8 mouse cellular contexts compared by ENCODE assay signal in the genomic region with DNA sequence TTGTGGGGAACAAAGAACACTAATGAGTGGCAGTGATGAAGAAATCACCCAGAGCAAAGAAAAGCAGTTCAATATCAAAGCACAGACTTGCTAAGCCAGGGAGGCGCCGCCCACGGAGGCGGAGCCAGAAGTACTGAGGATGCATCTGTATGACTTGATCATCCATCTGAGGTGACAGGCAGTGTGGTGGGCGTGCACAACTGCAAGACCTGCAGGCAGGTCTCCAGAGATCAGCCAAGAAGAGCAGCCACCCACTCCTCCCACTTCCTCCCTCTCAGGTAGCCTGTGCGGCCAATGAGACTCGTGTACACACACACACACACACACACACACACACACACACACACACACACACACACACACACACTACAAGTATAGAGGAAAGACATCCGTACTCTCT.
DNase-seq lines count a peak whose midpoint lies in the region; ATAC-seq and TF ChIP-seq lines count a peak whose summit lies in the region.

No protein-coding gene starts in this region.

- DNase-seq in layer of hippocampus, adult 2 months (ENCODE audit: low spot score in 2 of 2): no peak
- no peak for DNase-seq in layer of hippocampus, postnatal 36 days
- DNase-seq in NIH3T3 (ENCODE audit: low read depth): peak; percentile 33
- peak; percentile 46 to 65 for DNase-seq in left cerebral cortex, postnatal 36 days (ENCODE audit: low spot score in 2 of 2)
- peak; percentile 53 to 57 for DNase-seq in right cerebral cortex, postnatal 10 days (ENCODE audit: low spot score in 2 of 2)
- DNase-seq in cerebellum, adult 2 months: no peak
- DNase-seq in urinary bladder, postnatal 10 days (ENCODE audit: low spot score): no peak

- no peak overlapping the region for H3K4me3 ChIP-seq in layer of hippocampus, adult 2 months
- H3K4me3 ChIP-seq in cerebellum, adult 2 months (replicated peaks; ENCODE audit: insufficient read depth, low read depth, low read length): no peak overlapping the region

- 0 out of 2 replicates have a peak overlapping the region, but pooled peaks have one; percentile 28 for H3K27ac ChIP-seq in layer of hippocampus, adult 2 months
- H3K27ac ChIP-seq in cerebellum, adult 2 months (ENCODE audit: insufficient read depth, low read length): no peak overlapping the region

- 81% methylated on average over 8 of the region's 8 CpGs for WGBS in cerebellum, adult 2 months

- TF ChIP-seq POLR2A in cerebellum, adult 2 months (IDR thresholded peaks at IDR 0.05; ENCODE audit: borderline replicate concordance, insufficient read depth, low read length): no peak

- intact Hi-C loops in left cerebral cortex, postnatal 36 days (cut with DNase I): loop anchor here (2.0 kb wide), 2 partner anchors 191 to 253 kb away; no protein-coding TSS in a partner anchor

- H3K27me3 ChIP-seq in cerebellum, adult 2 months (ENCODE audit: control insufficient read depth, insufficient read depth, low read length): no peaks in the 10 kb centered on the region

- no peak for TF ChIP-seq CTCF in layer of hippocampus, adult 2 months (conservative IDR thresholded peaks at IDR 0.05)
- no peak for TF ChIP-seq CTCF in cerebellum, adult 2 months (IDR thresholded peaks at IDR 0.05; ENCODE audit: borderline replicate concordance, insufficient read depth, low read depth, low read length)

- ATAC-seq in granulocyte monocyte progenitor cell, adult 5-6 weeks (replicated peaks; ENCODE audit: poor library complexity, severe bottlenecking): peak; percentile 55

- no peaks in the 10 kb centered on the region for H3K4me1 ChIP-seq in cerebellum, adult 2 months (ENCODE audit: control insufficient read depth, insufficient read depth, low read length)

Comparison
In these comparisons a context has a peak if more than half of its experiments do, and no peak if none do; other contexts are left out.
1. DNase-seq: peak in NIH3T3 (single experiment), left cerebral cortex, postnatal 36 days (2 of 2) and right cerebral cortex, postnatal 10 days (2 of 2); none in layer of hippocampus, adult 2 months (0 of 2), layer of hippocampus, postnatal 36 days (0 of 2), cerebellum, adult 2 months (0 of 2) and urinary bladder, postnatal 10 days (single experiment).